Mouse (Mus musculus) inflammation-experienced regulatory T-cells, adult 6 months (primary cell): Measurements from ENCODE around the gene Kif12. TPM values are rescaled to one million over a fixed set of nuclear protein-coding genes. Genes with fewer than 3 reads are reported as not detected.

Experiments
- ATAC-seq: one replicate; pipeline ENCODE4 v1.8.0; 2017
- polyA plus RNA-seq, 3 experiments: library from polyadenylated mRNA; unstranded; fragments of 100-300 nt; shearing (Covaris generic); gene quantifications; one replicate each; pipeline ENCODE4 v1.2.1; 2017

Kif12 gene
- polyA plus RNA-seq, 3 experiments from 2014 or later, result not detected

GRCm38 (mm10) chr4:63158192-63158591 is 13.7 kb downstream of the Kif12 start:
- ATAC-seq, result no peak

GRCm38 (mm10) chr4:63156726-63157634 is 15.0 kb downstream of the Kif12 start:
- ATAC-seq, result no peak

GRCm38 (mm10) chr4:63155596-63155995 is 16.3 kb downstream of the Kif12 start:
- no peak for ATAC-seq

GRCm38 (mm10) chr4:63154699-63155098 is 17.2 kb downstream of the Kif12 start, which contains the start of gene Ambp:
Gene Ambp (minus strand): TSS chr4:63154799.
- no peak for ATAC-seq

- ATAC-seq, result no peak
Measured at GRCm38 (mm10) chr4:63154028-63154427, 17.9 kb downstream of the Kif12 start.

GRCm38 (mm10) chr4:63151127-63151526 is 20.8 kb downstream of the Kif12 start:
- no peak for ATAC-seq

- ATAC-seq, result no peak
Measured at GRCm38 (mm10) chr4:63147268-63147667, 24.7 kb downstream of the Kif12 start.

- no peak for ATAC-seq
Measured at GRCm38 (mm10) chr4:63129891-63130624, 41.9 kb downstream of the Kif12 start.

- ATAC-seq, result no peak
Measured at GRCm38 (mm10) chr4:63124861-63125466, 47.0 kb downstream of the Kif12 start.

- peak; percentile 69 for ATAC-seq
Measured at GRCm38 (mm10) chr4:63118639-63119437, 53.1 kb downstream of the Kif12 start.

Other genes with a start within 250 kb of the Kif12 start
- gene Zfp618, start 206.6 kb downstream of the Kif12 start, polyA plus RNA-seq, result under 1 TPM in 2 of 3 experiments, not detected in 1; 0.05 to 0.31 TPM
- not detected for gene Ambp, start 17.3 kb downstream of the Kif12 start, polyA plus RNA-seq
- gene Col27a1, start 41.9 kb upstream of the Kif12 start, polyA plus RNA-seq, result 1 to 10 TPM in 1 of 3 experiments, under 1 TPM in 2; 0.11 to 1.2 (median 0.65) TPM
- not detected for gene Orm1, start 172.4 kb upstream of the Kif12 start, polyA plus RNA-seq
- gene Orm3, start 184.0 kb upstream of the Kif12 start, polyA plus RNA-seq, result 1 to 10 TPM in 1 of 3 experiments, under 1 TPM in 1, not detected in 1; 0.90 to 1.6 TPM
- gene Orm2, start 190.3 kb upstream of the Kif12 start, polyA plus RNA-seq, result 1 to 10 TPM in 2 of 3 experiments, not detected in 1; 1.6 to 2.8 TPM
- 100 to 1,000 TPM in 2 of 3 experiments, 10 to 100 TPM in 1; 94.8 to 135 (median 102) TPM for gene Akna, start 231.2 kb upstream of the Kif12 start, polyA plus RNA-seq